Mouse (Mus musculus) c-Kit-positive CD71-positive TER-119-negative erythroid progenitor cells, embryonic 14.5 days (primary cell): Measurements from ENCODE around the gene Vac14.

Source experiments
- DNase-seq: peaks from one replicate; pipeline ENCODE4 v3.0.0-alpha.2; 2013; ENCODE audit warnings: low read depth

Gene Vac14

GRCm38 (mm10) chr8:110618391-110619207 lies at the start of gene Vac14:
Gene Vac14 (plus strand): TSS chr8:110618585.
- DNase-seq, result peak; percentile 93

GRCm38 (mm10) chr8:110592641-110593040 lies 25.7 kb upstream of the Vac14 start:
- no peak for DNase-seq

- no peak for DNase-seq
These were observed 24.2 kb upstream of the Vac14 start for GRCm38 (mm10) chr8:110594164-110594563.

- no peak for DNase-seq
These were observed 13.8 kb upstream of the Vac14 start for GRCm38 (mm10) chr8:110604556-110604955.

- no peak for DNase-seq
These were observed 12.9 kb upstream of the Vac14 start for GRCm38 (mm10) chr8:110605401-110606015.

GRCm38 (mm10) chr8:110615730-110616129 lies 2.7 kb upstream of the Vac14 start:
- no peak for DNase-seq

GRCm38 (mm10) chr8:110617801-110618358 lies 505 bp upstream of the Vac14 start:
- no peak for DNase-seq

- no peak for DNase-seq
These were observed 806 bp downstream of the Vac14 start for GRCm38 (mm10) chr8:110619208-110619574.

- DNase-seq, result peak; percentile 21
These were observed 1.5 kb downstream of the Vac14 start for GRCm38 (mm10) chr8:110619919-110620318.

- DNase-seq, result no peak
These were observed 8.0 kb downstream of the Vac14 start for GRCm38 (mm10) chr8:110626431-110626830.

- DNase-seq, result peak; percentile 70
These were observed 11.1 kb downstream of the Vac14 start for GRCm38 (mm10) chr8:110629245-110630063.

- no peak for DNase-seq
These were observed 11.7 kb downstream of the Vac14 start for GRCm38 (mm10) chr8:110630079-110630478.

GRCm38 (mm10) chr8:110630571-110631071 lies 12.2 kb downstream of the Vac14 start:
- no peak for DNase-seq

GRCm38 (mm10) chr8:110631201-110631600 lies 12.8 kb downstream of the Vac14 start:
- no peak for DNase-seq

GRCm38 (mm10) chr8:110633814-110634213 lies 15.4 kb downstream of the Vac14 start:
- no peak for DNase-seq

- no peak for DNase-seq
These were observed 17.8 kb downstream of the Vac14 start for GRCm38 (mm10) chr8:110636182-110636581.

- DNase-seq, result no peak
These were observed 23.9 kb downstream of the Vac14 start for GRCm38 (mm10) chr8:110642331-110642730.

- no peak for DNase-seq
These were observed 24.8 kb downstream of the Vac14 start for GRCm38 (mm10) chr8:110643177-110643576.

GRCm38 (mm10) chr8:110644422-110644821 lies 26.0 kb downstream of the Vac14 start:
- no peak for DNase-seq

- DNase-seq, result no peak
These were observed 26.5 kb downstream of the Vac14 start for GRCm38 (mm10) chr8:110644901-110645300.

- DNase-seq, result no peak
These were observed 27.0 kb downstream of the Vac14 start for GRCm38 (mm10) chr8:110645340-110645739.

- DNase-seq, result peak; percentile 20
These were observed 27.7 kb downstream of the Vac14 start for GRCm38 (mm10) chr8:110646064-110646463.
